Mouse (Mus musculus) C2C12 (cell line): ENCODE measurements around the gene Cda.

Experiments used
- CEBPB ChIP-seq: IDR thresholded peaks from one replicate; pipeline ENCODE4 v1.6.1; 2011; ENCODE audit warnings: low read depth, mild to moderate bottlenecking, control low read depth, moderate library complexity
- CTCF ChIP-seq: IDR thresholded peaks from one replicate; pipeline ENCODE4 v1.5.1; 2011; ENCODE audit not compliant: control insufficient read depth, insufficient read depth, insufficient read length
- MAX ChIP-seq: IDR thresholded peaks from one replicate; pipeline ENCODE4 v1.6.1; 2011; ENCODE audit warnings: mild to moderate bottlenecking, control low read depth
- MYOD1 ChIP-seq: IDR thresholded peaks from one replicate; pipeline ENCODE4 v1.6.1; 2011; ENCODE audit warnings: low read depth; ENCODE audit not compliant: control insufficient read depth, insufficient read length
- USF1 ChIP-seq: IDR thresholded peaks from one replicate; pipeline ENCODE4 v1.6.1; 2011; ENCODE audit warnings: low read depth, mild to moderate bottlenecking, control low read depth, moderate library complexity

GRCm38 (mm10) chr4:138348716-138349115 is 19.1 kb downstream of the Cda start:
- TF ChIP-seq CTCF (no peak), USF1 (no peak), MAX (no peak), MYOD1 (no peak), CEBPB (no peak)
